Mouse (Mus musculus): ENCODE results near the gene Slc16a12. TPM values are rescaled to one million over a fixed set of nuclear protein-coding genes. Genes with fewer than 3 reads are reported as not detected.

Gene Slc16a12
- polyA plus RNA-seq, 1 experiment from 2014 or later: 2.2 TPM

DNA sequence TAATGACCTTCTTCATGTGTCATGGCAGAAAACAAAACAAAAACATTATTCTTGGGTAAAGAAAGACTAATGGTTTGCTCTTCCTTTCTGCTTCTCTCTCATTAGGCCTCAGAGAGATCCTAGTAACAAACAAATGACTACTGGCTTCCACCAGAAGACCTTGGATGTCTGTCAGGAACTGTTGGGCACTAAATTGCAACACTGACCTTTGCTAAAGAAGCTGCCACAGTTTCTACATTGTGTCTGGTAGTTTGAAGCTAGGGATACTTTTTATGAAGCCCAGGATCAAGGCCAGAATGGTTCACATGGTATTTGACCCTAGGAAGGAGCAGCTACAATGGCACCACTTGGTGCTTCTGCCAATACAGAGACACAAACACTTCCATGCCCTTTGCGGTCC lies 41.9 kb downstream of the Slc16a12 start:
- 96% methylated on average over 1 of the region's 1 CpGs for WGBS
- Histone ChIP-seq H3K36me3 (ENCODE audit: control insufficient read depth, insufficient read depth, low read length) (no peaks in the 10 kb centered on the region), H3K4me1 (replicated peaks; ENCODE audit: control insufficient read depth, insufficient read depth, low read length) (no peaks in the 10 kb centered on the region), H3K9me3 (ENCODE audit: control insufficient read depth, low read length) (no peaks in the 10 kb centered on the region), H3K4me3 (ENCODE audit: low read depth, low read length) (no peak overlapping the region), H3K27ac (ENCODE audit: low read depth, low read length) (no peak overlapping the region), H3K9ac (ENCODE audit: low read depth, low read length) (no peak overlapping the region), H3K4me2 (replicated peaks; ENCODE audit: low read depth, low read length) (no peak overlapping the region), H3K27me3 (ENCODE audit: control insufficient read depth, insufficient read depth, low read length) (no peaks in the 10 kb centered on the region)
- DNase-seq (ENCODE audit: low spot score) (no peak), ATAC-seq (ENCODE audit: low FRiP score) (no peak)

DNA sequence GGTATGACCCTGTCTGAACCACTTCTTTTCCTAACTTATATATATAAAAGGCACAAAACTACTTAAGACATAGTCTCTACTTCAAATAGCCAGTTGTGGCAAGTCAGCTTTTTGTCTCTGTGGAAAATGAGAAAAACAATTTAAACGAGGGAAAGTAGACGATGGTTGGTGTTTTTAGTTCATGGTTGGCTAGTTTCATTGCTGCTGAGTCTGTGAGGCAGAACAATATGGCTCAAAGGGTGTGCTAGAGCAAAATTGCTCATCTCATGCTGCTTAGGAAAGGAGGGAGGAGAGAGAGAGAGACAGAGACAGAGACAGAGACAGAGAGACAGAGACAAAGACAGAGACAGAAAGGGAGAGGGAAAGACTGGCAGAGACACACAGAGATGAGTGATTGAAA lies 47.8 kb downstream of the Slc16a12 start:
- no peaks in the 10 kb centered on the region for H3K4me1 ChIP-seq (replicated peaks; ENCODE audit: control insufficient read depth, insufficient read depth, low read length)
- no peak for ATAC-seq (ENCODE audit: low FRiP score)
- WGBS: 74% methylated on average over 2 of the region's 2 CpGs

GRCm38 (mm10) chr19:34698852-34699251 lies 48.2 kb downstream of the Slc16a12 start:
- H3K9ac ChIP-seq (ENCODE audit: low read depth, low read length): no peak overlapping the region
- no peaks in the 10 kb centered on the region for H3K27me3 ChIP-seq (ENCODE audit: control insufficient read depth, insufficient read depth, low read length)
- H3K4me2 ChIP-seq (replicated peaks; ENCODE audit: low read depth, low read length): no peak overlapping the region
- H3K9me3 ChIP-seq (ENCODE audit: control insufficient read depth, low read length): no peaks in the 10 kb centered on the region
- H3K27ac ChIP-seq (ENCODE audit: low read depth, low read length): no peak overlapping the region
- ATAC-seq (ENCODE audit: low FRiP score) (no peak), DNase-seq (ENCODE audit: low spot score) (no peak)
- H3K4me3 ChIP-seq (ENCODE audit: low read depth, low read length): no peak overlapping the region
- no peaks in the 10 kb centered on the region for H3K4me1 ChIP-seq (replicated peaks; ENCODE audit: control insufficient read depth, insufficient read depth, low read length)
- H3K36me3 ChIP-seq (ENCODE audit: control insufficient read depth, insufficient read depth, low read length): no peaks in the 10 kb centered on the region
- 52% methylated on average over 1 of the region's 1 CpGs for WGBS

More for the DNA sequence above, 47.8 kb downstream of the Slc16a12 start:
- no peak for DNase-seq (ENCODE audit: low spot score)
- no peak overlapping the region for H3K9ac ChIP-seq (ENCODE audit: low read depth, low read length)
- no peak overlapping the region for H3K4me2 ChIP-seq (replicated peaks; ENCODE audit: low read depth, low read length)
- no peaks in the 10 kb centered on the region for H3K9me3 ChIP-seq (ENCODE audit: control insufficient read depth, low read length)
- H3K4me3 ChIP-seq (ENCODE audit: low read depth, low read length): no peak overlapping the region
- H3K27me3 ChIP-seq (ENCODE audit: control insufficient read depth, insufficient read depth, low read length): no peaks in the 10 kb centered on the region
- H3K27ac ChIP-seq (ENCODE audit: low read depth, low read length): no peak overlapping the region
- no peaks in the 10 kb centered on the region for H3K36me3 ChIP-seq (ENCODE audit: control insufficient read depth, insufficient read depth, low read length)

DNA sequence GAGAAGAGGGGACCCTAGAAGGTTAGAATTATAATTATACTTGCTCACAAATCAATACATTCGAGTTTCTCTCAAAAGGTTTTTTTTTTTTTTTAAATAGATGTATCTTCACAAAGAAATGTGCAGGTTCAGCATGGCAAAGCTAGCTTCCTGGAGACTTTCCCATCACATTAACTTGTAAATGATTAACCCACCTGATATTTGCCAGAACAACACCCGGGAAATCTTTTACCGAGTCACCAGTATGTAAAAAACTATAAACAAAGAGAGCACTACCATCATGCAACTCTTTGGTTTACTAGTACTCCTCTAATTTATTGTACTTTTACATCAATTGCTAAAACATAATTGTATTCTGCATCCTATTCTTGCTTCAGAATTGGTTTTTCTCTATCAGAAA lies 48.7 kb downstream of the Slc16a12 start:
- Histone ChIP-seq H3K9me3 (ENCODE audit: control insufficient read depth, low read length) (no peaks in the 10 kb centered on the region), H3K9ac (ENCODE audit: low read depth, low read length) (no peak overlapping the region), H3K4me1 (replicated peaks; ENCODE audit: control insufficient read depth, insufficient read depth, low read length) (no peaks in the 10 kb centered on the region), H3K4me2 (replicated peaks; ENCODE audit: low read depth, low read length) (no peak overlapping the region), H3K27me3 (ENCODE audit: control insufficient read depth, insufficient read depth, low read length) (no peaks in the 10 kb centered on the region), H3K4me3 (ENCODE audit: low read depth, low read length) (no peak overlapping the region), H3K27ac (ENCODE audit: low read depth, low read length) (no peak overlapping the region), H3K36me3 (ENCODE audit: control insufficient read depth, insufficient read depth, low read length) (no peaks in the 10 kb centered on the region)
- ATAC-seq (ENCODE audit: low FRiP score) (no peak), DNase-seq (ENCODE audit: low spot score) (no peak)
- WGBS: 75% methylated on average over 3 of the region's 3 CpGs

- Histone ChIP-seq H3K4me1 (replicated peaks; ENCODE audit: control insufficient read depth, insufficient read depth, low read length) (no peaks in the 10 kb centered on the region), H3K27ac (ENCODE audit: low read depth, low read length) (no peak overlapping the region), H3K4me2 (replicated peaks; ENCODE audit: low read depth, low read length) (no peak overlapping the region), H3K4me3 (ENCODE audit: low read depth, low read length) (no peak overlapping the region), H3K9ac (ENCODE audit: low read depth, low read length) (no peak overlapping the region), H3K27me3 (ENCODE audit: control insufficient read depth, insufficient read depth, low read length) (no peaks in the 10 kb centered on the region), H3K36me3 (ENCODE audit: control insufficient read depth, insufficient read depth, low read length) (no peaks in the 10 kb centered on the region), H3K9me3 (ENCODE audit: control insufficient read depth, low read length) (no peaks in the 10 kb centered on the region)
- ATAC-seq (ENCODE audit: low FRiP score) (no peak), DNase-seq (ENCODE audit: low spot score) (no peak)
- WGBS: 76% methylated on average over 2 of the region's 2 CpGs
Measured at GRCm38 (mm10) chr19:34697461-34697860, 49.6 kb downstream of the Slc16a12 start.

DNA sequence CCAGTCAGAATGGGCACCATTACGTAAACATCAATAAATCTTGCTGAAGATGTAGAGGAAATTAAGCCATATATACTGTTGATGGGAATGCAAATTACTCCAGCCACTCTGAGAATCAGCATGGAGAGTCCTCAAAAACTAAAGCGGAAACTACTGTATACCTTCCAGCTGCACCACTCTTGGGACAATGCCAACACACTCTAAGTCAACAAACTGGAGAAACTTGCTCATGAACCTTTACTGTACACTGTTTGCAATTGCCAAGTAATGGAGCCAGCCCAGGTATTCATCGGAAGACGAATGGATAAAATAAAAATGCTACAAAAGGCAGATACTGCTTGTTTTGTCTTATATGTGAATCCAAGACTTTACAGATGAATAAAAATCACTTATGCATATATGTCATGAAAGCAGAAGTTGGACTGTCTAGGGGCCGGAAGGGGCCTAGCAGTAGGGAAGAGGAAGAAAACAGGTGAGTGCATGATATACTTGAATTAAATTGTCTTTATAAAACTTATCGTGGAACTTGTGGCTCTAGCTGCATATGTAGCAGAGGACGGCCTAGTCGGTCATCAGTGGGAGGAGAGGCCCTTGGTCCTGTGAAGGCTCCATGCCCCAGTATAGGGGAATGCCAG lies 50.6 kb downstream of the Slc16a12 start:
- 91% methylated on average over 8 of the region's 8 CpGs for WGBS
- H3K4me2 ChIP-seq (replicated peaks; ENCODE audit: low read depth, low read length): no peak overlapping the region
- H3K4me1 ChIP-seq (replicated peaks; ENCODE audit: control insufficient read depth, insufficient read depth, low read length): no peaks in the 10 kb centered on the region
- no peak overlapping the region for H3K9ac ChIP-seq (ENCODE audit: low read depth, low read length)
- no peak overlapping the region for H3K27ac ChIP-seq (ENCODE audit: low read depth, low read length)
- DNase-seq (ENCODE audit: low spot score) (no peak), ATAC-seq (ENCODE audit: low FRiP score) (no peak)
- H3K27me3 ChIP-seq (ENCODE audit: control insufficient read depth, insufficient read depth, low read length): no peaks in the 10 kb centered on the region
- H3K9me3 ChIP-seq (ENCODE audit: control insufficient read depth, low read length): no peaks in the 10 kb centered on the region
- no peak overlapping the region for H3K4me3 ChIP-seq (ENCODE audit: low read depth, low read length)
- H3K36me3 ChIP-seq (ENCODE audit: control insufficient read depth, insufficient read depth, low read length): no peaks in the 10 kb centered on the region

GRCm38 (mm10) chr19:34691402-34691801 lies 55.7 kb downstream of the Slc16a12 start:
- Histone ChIP-seq H3K4me3 (ENCODE audit: low read depth, low read length) (no peak overlapping the region), H3K27me3 (ENCODE audit: control insufficient read depth, insufficient read depth, low read length) (no peaks in the 10 kb centered on the region), H3K4me1 (replicated peaks; ENCODE audit: control insufficient read depth, insufficient read depth, low read length) (no peaks in the 10 kb centered on the region), H3K4me2 (replicated peaks; ENCODE audit: low read depth, low read length) (no peak overlapping the region), H3K27ac (ENCODE audit: low read depth, low read length) (no peak overlapping the region), H3K9me3 (ENCODE audit: control insufficient read depth, low read length) (no peaks in the 10 kb centered on the region), H3K36me3 (ENCODE audit: control insufficient read depth, insufficient read depth, low read length) (no peaks in the 10 kb centered on the region), H3K9ac (ENCODE audit: low read depth, low read length) (no peak overlapping the region)
- ATAC-seq (ENCODE audit: low FRiP score) (no peak), DNase-seq (ENCODE audit: low spot score) (no peak)
- 87% methylated on average over 6 of the region's 6 CpGs for WGBS

DNA sequence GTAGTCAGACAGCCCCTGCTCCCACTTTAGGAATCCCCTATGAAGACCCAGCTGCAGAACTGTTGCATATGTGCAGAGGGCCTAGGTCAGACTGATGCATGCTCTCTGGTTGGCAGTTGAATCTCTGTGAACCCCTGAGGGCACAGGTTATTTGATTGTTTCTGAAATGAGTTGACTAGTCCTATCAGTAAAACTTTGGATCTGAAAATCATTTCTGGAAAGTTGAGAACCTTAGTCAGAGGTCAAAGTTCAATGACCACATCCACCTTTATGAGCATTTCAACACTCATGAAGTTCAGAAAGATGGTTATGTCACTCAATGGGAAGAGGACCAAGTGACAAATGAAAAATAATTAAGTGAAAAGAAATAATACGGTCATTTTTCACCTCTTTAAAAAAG lies 61.6 kb downstream of the Slc16a12 start:
- Histone ChIP-seq H3K9ac (ENCODE audit: low read depth, low read length) (no peak overlapping the region), H3K36me3 (ENCODE audit: control insufficient read depth, insufficient read depth, low read length) (no peaks in the 10 kb centered on the region), H3K4me2 (replicated peaks; ENCODE audit: low read depth, low read length) (no peak overlapping the region), H3K4me1 (replicated peaks; ENCODE audit: control insufficient read depth, insufficient read depth, low read length) (no peaks in the 10 kb centered on the region), H3K9me3 (ENCODE audit: control insufficient read depth, low read length) (no peaks in the 10 kb centered on the region), H3K4me3 (ENCODE audit: low read depth, low read length) (no peak overlapping the region), H3K27me3 (ENCODE audit: control insufficient read depth, insufficient read depth, low read length) (no peaks in the 10 kb centered on the region), H3K27ac (ENCODE audit: low read depth, low read length) (no peak overlapping the region)
- no peak for ATAC-seq (ENCODE audit: low FRiP score)
- DNase-seq (ENCODE audit: low spot score): no peak
- WGBS: 90% methylated on average over 1 of the region's 1 CpGs

DNA sequence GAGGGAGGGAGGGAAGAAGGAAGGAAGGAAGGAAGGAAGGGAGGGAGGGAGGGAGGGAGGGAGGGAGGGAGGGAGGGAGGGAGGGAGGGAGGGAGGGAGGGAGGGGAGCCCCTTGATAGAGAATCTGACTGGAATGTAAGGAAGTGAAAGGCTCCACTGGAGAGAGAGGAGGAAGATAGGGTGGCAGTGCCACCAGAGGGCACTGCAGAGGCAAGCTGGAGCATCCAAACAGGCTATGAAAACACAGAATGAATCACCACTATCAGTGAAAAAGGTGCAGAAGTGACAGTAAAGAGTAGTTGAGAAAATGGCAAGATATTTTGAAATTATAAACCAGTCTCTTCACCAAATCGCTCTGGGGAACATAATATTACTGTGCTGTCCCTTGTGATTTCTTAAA lies 62.2 kb downstream of the Slc16a12 start:
- no peak overlapping the region for H3K27ac ChIP-seq (ENCODE audit: low read depth, low read length)
- no peaks in the 10 kb centered on the region for H3K27me3 ChIP-seq (ENCODE audit: control insufficient read depth, insufficient read depth, low read length)
- no peak overlapping the region for H3K9ac ChIP-seq (ENCODE audit: low read depth, low read length)
- no peaks in the 10 kb centered on the region for H3K4me1 ChIP-seq (replicated peaks; ENCODE audit: control insufficient read depth, insufficient read depth, low read length)
- DNase-seq (ENCODE audit: low spot score) (peak; percentile 55), ATAC-seq (ENCODE audit: low FRiP score) (no peak)
- no peaks in the 10 kb centered on the region for H3K36me3 ChIP-seq (ENCODE audit: control insufficient read depth, insufficient read depth, low read length)
- H3K4me2 ChIP-seq (replicated peaks; ENCODE audit: low read depth, low read length): no peak overlapping the region
- 71% methylated on average over 1 of the region's 1 CpGs for WGBS
- H3K4me3 ChIP-seq (ENCODE audit: low read depth, low read length): no peak overlapping the region
- H3K9me3 ChIP-seq (ENCODE audit: control insufficient read depth, low read length): no peaks in the 10 kb centered on the region

Data from hindbrain, embryonic 11.5 days (tissue).